Mouse (Mus musculus) T-helper 17 cell (primary cell): ENCODE results near the gene Olfr803.

Experiments
- in situ Hi-C, 2 experiments: fragments of 300-600 bp; cut with MboI, MseI; formaldehyde crosslinking; loops; 1 replicate in 1 of 2; 2 replicates in 1 of 2; pipeline ENCODE4 v1.15.1; 2025; ENCODE audit warnings: high pct_unique_total_duplicates in 2 of 2

Olfr803 gene

DNA sequence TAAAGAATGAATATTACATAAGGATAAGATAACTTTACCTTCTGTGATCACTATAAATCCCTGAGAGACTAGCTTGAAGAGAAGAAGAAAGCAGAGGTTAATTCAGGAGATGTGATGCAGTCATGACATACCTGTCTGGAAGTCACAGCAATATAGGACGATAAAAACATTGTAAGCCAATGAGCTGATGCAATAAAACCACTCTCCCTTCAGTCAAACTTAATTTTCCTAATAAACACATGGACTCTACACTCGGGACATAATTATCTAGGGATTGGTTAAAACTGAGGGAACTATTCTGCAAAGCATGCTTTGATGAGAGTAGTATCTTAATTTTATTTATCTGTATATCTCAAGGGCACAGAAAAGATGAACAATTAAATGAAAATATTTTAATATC lies at the start of gene Olfr803:
Gene Olfr803, minus strand, starts transcription at position 101 of the 400 bp plus-strand sequence.
- in situ Hi-C loops: no loop called here

GRCm38 (mm10) chr10:129741821-129742220 lies 47.7 kb upstream of the Olfr803 start, which contains the start of gene Olfr806:
Gene Olfr806, minus strand, starts transcription at chr10:129741921.
- in situ Hi-C loops: no loop called here

GRCm38 (mm10) chr10:129729275-129729674 lies 35.2 kb upstream of the Olfr803 start, which contains the start of gene Olfr805:
Gene Olfr805, minus strand, starts transcription at chr10:129729375.
- in situ Hi-C loops: no loop called here

GRCm38 (mm10) chr10:129702910-129703309 lies 8.8 kb upstream of the Olfr803 start, which contains the start of gene Olfr804:
Gene Olfr804, plus strand, starts transcription at chr10:129703210.
- in situ Hi-C loops: no loop called here

DNA sequence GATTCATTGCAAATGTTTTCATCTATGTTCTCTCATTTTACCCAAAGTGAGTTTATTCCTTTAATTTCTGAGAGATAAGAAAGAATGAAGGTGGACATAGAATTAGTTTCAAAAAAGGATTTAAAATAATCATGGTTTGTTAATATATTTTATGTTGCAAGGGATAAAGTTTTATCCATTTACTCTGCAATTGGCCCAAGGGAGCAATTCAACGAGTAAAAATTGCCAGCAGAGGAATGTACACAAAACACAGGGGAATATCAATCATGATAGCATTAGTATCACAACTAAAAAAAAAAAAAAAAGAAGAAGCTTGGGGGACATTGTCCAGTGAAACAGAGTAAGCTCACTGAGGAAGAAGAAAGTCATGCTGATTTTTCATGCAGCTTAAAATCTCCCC lies 6.0 kb downstream of the Olfr803 start, which contains the start of gene Olfr802:
Gene Olfr802, minus strand, starts transcription at position 101 of the 400 bp plus-strand sequence.
- in situ Hi-C loops: no loop called here

- in situ Hi-C loops: no loop called here
Observed at GRCm38 (mm10) chr10:129673765-129674164, 20.3 kb downstream of the Olfr803 start, which contains the start of gene Olfr801. Gene Olfr801, minus strand, starts transcription at chr10:129673865.

DNA sequence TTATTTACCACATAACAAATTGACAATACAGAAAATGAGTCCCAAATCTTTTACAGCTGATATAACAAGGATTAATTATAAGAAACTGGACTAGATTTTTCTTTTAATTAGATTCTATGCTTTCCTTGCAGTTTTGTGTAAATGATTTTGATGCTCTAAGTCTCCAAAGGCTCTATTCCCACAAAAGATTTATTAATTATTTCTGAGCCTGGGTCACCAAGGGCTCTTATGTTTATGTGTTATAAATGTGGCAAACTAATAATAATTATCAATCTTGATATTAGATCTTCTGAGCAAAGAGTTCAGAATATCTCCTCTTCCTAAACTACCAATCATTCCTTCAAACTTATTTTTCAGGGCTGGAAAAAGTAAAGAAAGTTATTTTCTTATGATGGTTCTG lies 36.7 kb downstream of the Olfr803 start, which contains the start of gene Olfr800:
Gene Olfr800, plus strand, starts transcription at position 301 of the 400 bp plus-strand sequence.
- in situ Hi-C loops: loop anchor here in 1 of 2 experiments (10.0 kb wide), 1 partner anchor 873 kb away; no protein-coding TSS in a partner anchor

GRCm38 (mm10) chr10:129651763-129652162 lies 42.3 kb downstream of the Olfr803 start:
- in situ Hi-C loops: loop anchor here in 1 of 2 experiments (10.0 kb wide), 1 partner anchor 867 kb away; no protein-coding TSS in a partner anchor
